Comparison of ENCODE assay signal across 18 mouse cellular contexts in the genomic region with DNA sequence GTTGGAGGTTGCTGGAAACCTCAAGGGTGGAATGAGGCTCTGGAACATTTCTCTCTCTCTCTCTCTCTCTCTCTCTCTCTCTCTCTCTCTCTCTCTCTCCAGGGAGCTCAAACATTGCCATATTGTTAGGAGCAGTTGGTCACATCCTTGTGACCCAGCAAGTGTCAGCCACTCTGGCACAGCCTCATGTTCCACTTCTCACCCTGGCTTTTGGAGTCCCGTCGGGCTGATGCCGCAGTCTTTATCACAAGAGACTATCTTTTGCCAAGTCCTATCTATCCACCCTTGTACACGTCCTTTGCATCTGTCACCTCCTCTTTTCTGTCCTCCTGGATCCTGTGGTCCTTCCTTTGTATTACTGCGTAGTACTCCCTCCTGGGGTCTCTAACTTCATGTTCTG.
DNase-seq lines count a peak whose midpoint lies in the region; ATAC-seq and TF ChIP-seq lines count a peak whose summit lies in the region.
"Had no signal": no experiment of that assay in that cellular context is flagged by ENCODE, and none has a peak within 500 bp of the region (broad histone marks: within the 10 kb centered on the region; RNA-seq: fewer than 3 reads in every experiment).

No protein-coding gene starts in this region.

- no peak for ATAC-seq in hindbrain, embryonic 15.5 days (ENCODE audit: low FRiP score, low read depth)
- ATAC-seq in hindbrain, embryonic 12.5 days (ENCODE audit: low FRiP score): no peak
- no peak for ATAC-seq in forebrain, embryonic 15.5 days (replicated peaks)
- ATAC-seq in midbrain, embryonic 14.5 days (ENCODE audit: low FRiP score, low TSS enrichment): no peak
- ATAC-seq in intestine, postnatal 0 days: no peak
- ATAC-seq in intestine, embryonic 16.5 days: no peak
- ATAC-seq: CD4-positive, CD25-positive, alpha-beta regulatory T cell, adult 4 months had no signal

- H3K9ac ChIP-seq in hindbrain, embryonic 15.5 days: no peak overlapping the region
- no peak overlapping the region for H3K9ac ChIP-seq in hindbrain, embryonic 12.5 days
- H3K9ac ChIP-seq in forebrain, embryonic 15.5 days (replicated peaks): no peak overlapping the region
- H3K9ac ChIP-seq in midbrain, embryonic 14.5 days (replicated peaks; ENCODE audit: low read length): no peak overlapping the region
- no peak overlapping the region for H3K9ac ChIP-seq in intestine, postnatal 0 days (ENCODE audit: low read depth, low read length)
- H3K9ac ChIP-seq in intestine, embryonic 16.5 days (ENCODE audit: low read depth, low read length): no peak overlapping the region
- H3K9ac ChIP-seq: heart, embryonic 13.5 days; liver, embryonic 15.5 days; midbrain, embryonic 12.5 days had no signal

- peak; percentile 35 to 41 for DNase-seq in cerebellum, postnatal 10 days
- no peak for DNase-seq in midbrain, embryonic 14.5 days
- no peak for DNase-seq in adrenal gland, adult (ENCODE audit: inconsistent age in 2 of 2, low spot score in 1 of 2)
- DNase-seq: adrenal gland, postnatal 10 days; embryo, embryonic 11 days; kidney, adult 8-10 months; kidney, postnatal 36 days; right cerebral cortex, adult 18-20 months; thymus, postnatal 36 days had no signal

- H3K4me3 ChIP-seq in hindbrain, embryonic 15.5 days: no peak overlapping the region
- H3K4me3 ChIP-seq in hindbrain, embryonic 12.5 days: no peak overlapping the region
- H3K4me3 ChIP-seq in forebrain, embryonic 15.5 days: no peak overlapping the region
- no peak overlapping the region for H3K4me3 ChIP-seq in midbrain, embryonic 14.5 days (replicated peaks; ENCODE audit: low read depth, low read length)
- no peak overlapping the region for H3K4me3 ChIP-seq in intestine, postnatal 0 days (ENCODE audit: low read depth, low read length)
- no peak overlapping the region for H3K4me3 ChIP-seq in intestine, embryonic 16.5 days (ENCODE audit: low read length)
- H3K4me3 ChIP-seq: heart, embryonic 13.5 days; liver, embryonic 15.5 days; midbrain, embryonic 12.5 days had no signal

- H3K27ac ChIP-seq in hindbrain, embryonic 15.5 days (replicated peaks): peak overlapping the region; percentile 92
- H3K27ac ChIP-seq in hindbrain, embryonic 12.5 days: no peak overlapping the region
- H3K27ac ChIP-seq in forebrain, embryonic 15.5 days (replicated peaks): peak overlapping the region; percentile 92
- peak overlapping the region; percentile 75 for H3K27ac ChIP-seq in midbrain, embryonic 14.5 days (replicated peaks; ENCODE audit: low read depth, low read length)
- H3K27ac ChIP-seq in intestine, postnatal 0 days (ENCODE audit: low read depth, low read length): no peak overlapping the region
- H3K27ac ChIP-seq in intestine, embryonic 16.5 days (ENCODE audit: low read length): no peak overlapping the region
- H3K27ac ChIP-seq: liver, embryonic 15.5 days had no signal

- H3K4me2 ChIP-seq in hindbrain, embryonic 15.5 days: no peak overlapping the region
- H3K4me2 ChIP-seq in hindbrain, embryonic 12.5 days (replicated peaks): no peak overlapping the region
- H3K4me2 ChIP-seq in forebrain, embryonic 15.5 days (replicated peaks): no peak overlapping the region
- no peak overlapping the region for H3K4me2 ChIP-seq in midbrain, embryonic 14.5 days (ENCODE audit: low read length)
- H3K4me2 ChIP-seq in intestine, postnatal 0 days (replicated peaks; ENCODE audit: low read depth): no peak overlapping the region
- no peak overlapping the region for H3K4me2 ChIP-seq in intestine, embryonic 16.5 days (ENCODE audit: low read depth, low read length)
- H3K4me2 ChIP-seq: heart, embryonic 13.5 days; liver, embryonic 15.5 days; midbrain, embryonic 12.5 days had no signal

- H3K27me3 ChIP-seq in hindbrain, embryonic 15.5 days: no peaks in the 10 kb centered on the region
- peaks cover 42% of the 10 kb centered on the region for H3K27me3 ChIP-seq in hindbrain, embryonic 12.5 days
- peaks cover 12% of the 10 kb centered on the region; the same call in 1 of the 2 replicates for H3K27me3 ChIP-seq in forebrain, embryonic 15.5 days
- peaks cover 4% of the 10 kb centered on the region; the same call in 1 of the 2 replicates for H3K27me3 ChIP-seq in midbrain, embryonic 14.5 days (ENCODE audit: control insufficient read depth, insufficient read depth, low read length)
- H3K27me3 ChIP-seq in intestine, postnatal 0 days (replicated peaks; ENCODE audit: control insufficient read depth, insufficient read depth, low read length): peaks cover 41% of the 10 kb centered on the region
- peaks cover 28% of the 10 kb centered on the region for H3K27me3 ChIP-seq in intestine, embryonic 16.5 days (replicated peaks; ENCODE audit: control insufficient read depth, insufficient read depth, low read length)

- no peaks in the 10 kb centered on the region for H3K36me3 ChIP-seq in hindbrain, embryonic 15.5 days
- no peaks in the 10 kb centered on the region for H3K36me3 ChIP-seq in hindbrain, embryonic 12.5 days
- H3K36me3 ChIP-seq in forebrain, embryonic 15.5 days: no peaks in the 10 kb centered on the region
- H3K36me3 ChIP-seq in midbrain, embryonic 14.5 days (ENCODE audit: control insufficient read depth, insufficient read depth, low read length): no peaks in the 10 kb centered on the region
- H3K36me3 ChIP-seq in intestine, postnatal 0 days (ENCODE audit: control insufficient read depth, insufficient read depth): no peaks in the 10 kb centered on the region
- no peaks in the 10 kb centered on the region for H3K36me3 ChIP-seq in intestine, embryonic 16.5 days (ENCODE audit: control insufficient read depth, insufficient read depth, low read length)
- H3K36me3 ChIP-seq: heart, embryonic 13.5 days; liver, embryonic 15.5 days; midbrain, embryonic 12.5 days had no signal

- peaks cover 47% of the 10 kb centered on the region for H3K4me1 ChIP-seq in hindbrain, embryonic 15.5 days (replicated peaks)
- peaks cover 36% of the 10 kb centered on the region for H3K4me1 ChIP-seq in hindbrain, embryonic 12.5 days
- peaks cover 43% of the 10 kb centered on the region for H3K4me1 ChIP-seq in forebrain, embryonic 15.5 days
- H3K4me1 ChIP-seq in midbrain, embryonic 14.5 days (ENCODE audit: control insufficient read depth, insufficient read depth, low read length): peaks cover 29% of the 10 kb centered on the region
- H3K4me1 ChIP-seq in intestine, postnatal 0 days (replicated peaks; ENCODE audit: control insufficient read depth, insufficient read depth, low read length): 0 out of 2 replicates have a peak, but pooled peaks cover 5% of the 10 kb centered on the region
- H3K4me1 ChIP-seq in intestine, embryonic 16.5 days (ENCODE audit: control insufficient read depth, insufficient read depth, low read length): peaks cover 10% of the 10 kb centered on the region

- H3K9me3 ChIP-seq in hindbrain, embryonic 15.5 days: no peaks in the 10 kb centered on the region
- no peaks in the 10 kb centered on the region for H3K9me3 ChIP-seq in hindbrain, embryonic 12.5 days (replicated peaks)
- no peaks in the 10 kb centered on the region for H3K9me3 ChIP-seq in forebrain, embryonic 15.5 days
- H3K9me3 ChIP-seq in midbrain, embryonic 14.5 days (ENCODE audit: control insufficient read depth, low read length): no peaks in the 10 kb centered on the region
- H3K9me3 ChIP-seq in intestine, postnatal 0 days (ENCODE audit: control insufficient read depth): no peaks in the 10 kb centered on the region
- no peaks in the 10 kb centered on the region for H3K9me3 ChIP-seq in intestine, embryonic 16.5 days (ENCODE audit: control insufficient read depth, low read length)
- H3K9me3 ChIP-seq: heart, embryonic 13.5 days; liver, embryonic 15.5 days had no signal

- WGBS in hindbrain, embryonic 15.5 days: 75% methylated on average over 5 of the region's 5 CpGs
- 87% methylated on average over 5 of the region's 5 CpGs for WGBS in hindbrain, embryonic 12.5 days
- WGBS in forebrain, embryonic 15.5 days: 69% methylated on average over 5 of the region's 5 CpGs
- WGBS in midbrain, embryonic 14.5 days: 86% methylated on average over 5 of the region's 5 CpGs
- WGBS in intestine, postnatal 0 days: 75% methylated on average over 5 of the region's 5 CpGs
- WGBS in intestine, embryonic 16.5 days: 81% methylated on average over 5 of the region's 5 CpGs

- no peak for TF ChIP-seq CTCF in intestine, postnatal 0 days (IDR thresholded peaks at IDR 0.05; ENCODE audit: low read depth)

Comparison
In these comparisons a context has a peak if more than half of its experiments do, and no peak if none do; other contexts are left out.
1. H3K27ac ChIP-seq: peak in hindbrain, embryonic 15.5 days (single experiment), forebrain, embryonic 15.5 days (single experiment) and midbrain, embryonic 14.5 days (single experiment); none in hindbrain, embryonic 12.5 days (single experiment), intestine, postnatal 0 days (single experiment) and intestine, embryonic 16.5 days (single experiment).
2. DNase-seq: peak in cerebellum, postnatal 10 days (2 of 2); none in midbrain, embryonic 14.5 days (single experiment) and adrenal gland, adult (0 of 2).